Mouse (Mus musculus): ENCODE measurements around the gene Aldh2. TPM values are rescaled to one million over a fixed set of nuclear protein-coding genes. Genes with fewer than 3 reads are reported as not detected.

Aldh2 gene
- polyA plus RNA-seq, 1 experiment from 2014 or later = 274 TPM

- H3K9me3 ChIP-seq (ENCODE audit: low read length) = no peaks in the 10 kb centered on the region
- H3K27me3 ChIP-seq (ENCODE audit: insufficient read depth, low read length) = no peaks in the 10 kb centered on the region
- H3K9ac ChIP-seq (replicated peaks; ENCODE audit: low read length) = no peak overlapping the region
- H3K4me3 ChIP-seq (ENCODE audit: low read length) = no peak overlapping the region
- no peak overlapping the region for H3K4me2 ChIP-seq (replicated peaks; ENCODE audit: low read depth, low read length)
- no peaks in the 10 kb centered on the region for H3K36me3 ChIP-seq (ENCODE audit: insufficient read depth, low read length)
- 67% methylated on average over 4 of the region's 4 CpGs for WGBS
- H3K4me1 ChIP-seq (ENCODE audit: insufficient read depth, low read length) = peaks cover 19% of the 10 kb centered on the region
- ATAC-seq (ENCODE audit: low FRiP score, low TSS enrichment) = no peak
- H3K27ac ChIP-seq (ENCODE audit: low read length) = no peak overlapping the region
Measured at GRCm38 (mm10) chr5:121597332-121597731, 3.7 kb upstream of the Aldh2 start.

- no peak overlapping the region for H3K9ac ChIP-seq (replicated peaks; ENCODE audit: low read length)
- no peaks in the 10 kb centered on the region for H3K27me3 ChIP-seq (ENCODE audit: insufficient read depth, low read length)
- no peaks in the 10 kb centered on the region for H3K9me3 ChIP-seq (ENCODE audit: low read length)
- no peak overlapping the region for H3K4me3 ChIP-seq (ENCODE audit: low read length)
- WGBS = 67% methylated on average over 6 of the region's 6 CpGs
- no peak overlapping the region for H3K27ac ChIP-seq (ENCODE audit: low read length)
- H3K4me1 ChIP-seq (ENCODE audit: insufficient read depth, low read length) = peaks cover 26% of the 10 kb centered on the region
- H3K36me3 ChIP-seq (ENCODE audit: insufficient read depth, low read length) = no peaks in the 10 kb centered on the region
- H3K4me2 ChIP-seq (replicated peaks; ENCODE audit: low read depth, low read length) = no peak overlapping the region
- no peak for ATAC-seq (ENCODE audit: low FRiP score, low TSS enrichment)
Measured at GRCm38 (mm10) chr5:121596226-121596625, 2.6 kb upstream of the Aldh2 start.

GRCm38 (mm10) chr5:121595758-121596157 is 2.1 kb upstream of the Aldh2 start:
- Histone ChIP-seq H3K27ac (ENCODE audit: low read length) (no peak overlapping the region), H3K9me3 (ENCODE audit: low read length) (no peaks in the 10 kb centered on the region), H3K4me1 (ENCODE audit: insufficient read depth, low read length) (peaks cover 27% of the 10 kb centered on the region), H3K4me2 (replicated peaks; ENCODE audit: low read depth, low read length) (no peak overlapping the region), H3K27me3 (ENCODE audit: insufficient read depth, low read length) (no peaks in the 10 kb centered on the region), H3K36me3 (ENCODE audit: insufficient read depth, low read length) (no peaks in the 10 kb centered on the region), H3K4me3 (ENCODE audit: low read length) (no peak overlapping the region), H3K9ac (replicated peaks; ENCODE audit: low read length) (no peak overlapping the region)
- 86% methylated on average over 6 of the region's 6 CpGs for WGBS
- no peak for ATAC-seq (ENCODE audit: low FRiP score, low TSS enrichment)

GRCm38 (mm10) chr5:121594714-121595313 is 1.2 kb upstream of the Aldh2 start:
- Histone ChIP-seq H3K27ac (ENCODE audit: low read length) (no peak overlapping the region), H3K4me2 (replicated peaks; ENCODE audit: low read depth, low read length) (no peak overlapping the region), H3K9ac (replicated peaks; ENCODE audit: low read length) (no peak overlapping the region), H3K9me3 (ENCODE audit: low read length) (no peaks in the 10 kb centered on the region), H3K27me3 (ENCODE audit: insufficient read depth, low read length) (no peaks in the 10 kb centered on the region), H3K4me3 (ENCODE audit: low read length) (no peak overlapping the region), H3K36me3 (ENCODE audit: insufficient read depth, low read length) (no peaks in the 10 kb centered on the region), H3K4me1 (ENCODE audit: insufficient read depth, low read length) (peaks cover 27% of the 10 kb centered on the region)
- 80% methylated on average over 6 of the region's 6 CpGs for WGBS
- no peak for ATAC-seq (ENCODE audit: low FRiP score, low TSS enrichment)

- ATAC-seq (ENCODE audit: low FRiP score, low TSS enrichment) = peak; percentile 72
- 3% methylated on average over 33 of the region's 33 CpGs for WGBS
- Histone ChIP-seq H3K27me3 (ENCODE audit: insufficient read depth, low read length) (no peaks in the 10 kb centered on the region), H3K4me1 (ENCODE audit: insufficient read depth, low read length) (peaks cover 27% of the 10 kb centered on the region), H3K4me3 (ENCODE audit: low read length) (peak overlapping the region; percentile 76), H3K9ac (replicated peaks; ENCODE audit: low read length) (peak overlapping the region; percentile 85), H3K9me3 (ENCODE audit: low read length) (no peaks in the 10 kb centered on the region), H3K36me3 (ENCODE audit: insufficient read depth, low read length) (no peaks in the 10 kb centered on the region), H3K4me2 (replicated peaks; ENCODE audit: low read depth, low read length) (peak overlapping the region; percentile 95), H3K27ac (ENCODE audit: low read length) (peak overlapping the region; percentile 87)
Measured at GRCm38 (mm10) chr5:121592816-121593407, 712 bp downstream of the Aldh2 start.

- Histone ChIP-seq H3K36me3 (ENCODE audit: insufficient read depth, low read length) (no peaks in the 10 kb centered on the region), H3K27ac (ENCODE audit: low read length) (no peak overlapping the region), H3K4me2 (replicated peaks; ENCODE audit: low read depth, low read length) (peak overlapping the region; percentile 95), H3K4me1 (ENCODE audit: insufficient read depth, low read length) (peaks cover 27% of the 10 kb centered on the region), H3K4me3 (ENCODE audit: low read length) (peak overlapping the region; percentile 76), H3K9ac (replicated peaks; ENCODE audit: low read length) (peak overlapping the region; percentile 85), H3K27me3 (ENCODE audit: insufficient read depth, low read length) (no peaks in the 10 kb centered on the region), H3K9me3 (ENCODE audit: low read length) (no peaks in the 10 kb centered on the region)
- ATAC-seq (ENCODE audit: low FRiP score, low TSS enrichment) = no peak
- WGBS = 47% methylated on average over 11 of the region's 11 CpGs
Measured at GRCm38 (mm10) chr5:121592064-121592815, 1.4 kb downstream of the Aldh2 start.

GRCm38 (mm10) chr5:121591417-121592063 is 2.1 kb downstream of the Aldh2 start:
- no peak overlapping the region for H3K27ac ChIP-seq (ENCODE audit: low read length)
- H3K9ac ChIP-seq (replicated peaks; ENCODE audit: low read length) = no peak overlapping the region
- H3K4me1 ChIP-seq (ENCODE audit: insufficient read depth, low read length) = peaks cover 27% of the 10 kb centered on the region
- 43% methylated on average over 11 of the region's 11 CpGs for WGBS
- no peaks in the 10 kb centered on the region for H3K36me3 ChIP-seq (ENCODE audit: insufficient read depth, low read length)
- H3K27me3 ChIP-seq (ENCODE audit: insufficient read depth, low read length) = no peaks in the 10 kb centered on the region
- H3K4me3 ChIP-seq (ENCODE audit: low read length) = no peak overlapping the region
- peak overlapping the region; percentile 95 for H3K4me2 ChIP-seq (replicated peaks; ENCODE audit: low read depth, low read length)
- H3K9me3 ChIP-seq (ENCODE audit: low read length) = no peaks in the 10 kb centered on the region
- no peak for ATAC-seq (ENCODE audit: low FRiP score, low TSS enrichment)

GRCm38 (mm10) chr5:121589928-121590327 is 3.7 kb downstream of the Aldh2 start:
- Histone ChIP-seq H3K27ac (ENCODE audit: low read length) (no peak overlapping the region), H3K36me3 (ENCODE audit: insufficient read depth, low read length) (no peaks in the 10 kb centered on the region), H3K4me2 (replicated peaks; ENCODE audit: low read depth, low read length) (no peak overlapping the region), H3K4me3 (ENCODE audit: low read length) (no peak overlapping the region), H3K4me1 (ENCODE audit: insufficient read depth, low read length) (peaks cover 27% of the 10 kb centered on the region), H3K9me3 (ENCODE audit: low read length) (no peaks in the 10 kb centered on the region), H3K9ac (replicated peaks; ENCODE audit: low read length) (no peak overlapping the region), H3K27me3 (ENCODE audit: insufficient read depth, low read length) (no peaks in the 10 kb centered on the region)
- 90% methylated on average over 6 of the region's 6 CpGs for WGBS
- ATAC-seq (ENCODE audit: low FRiP score, low TSS enrichment) = no peak

- no peaks in the 10 kb centered on the region for H3K27me3 ChIP-seq (ENCODE audit: insufficient read depth, low read length)
- no peak overlapping the region for H3K4me3 ChIP-seq (ENCODE audit: low read length)
- H3K4me1 ChIP-seq (ENCODE audit: insufficient read depth, low read length) = peaks cover 17% of the 10 kb centered on the region
- no peak overlapping the region for H3K27ac ChIP-seq (ENCODE audit: low read length)
- ATAC-seq (ENCODE audit: low FRiP score, low TSS enrichment) = no peak
- H3K4me2 ChIP-seq (replicated peaks; ENCODE audit: low read depth, low read length) = no peak overlapping the region
- H3K9ac ChIP-seq (replicated peaks; ENCODE audit: low read length) = no peak overlapping the region
- WGBS = 52% methylated on average over 6 of the region's 6 CpGs
- no peaks in the 10 kb centered on the region for H3K36me3 ChIP-seq (ENCODE audit: insufficient read depth, low read length)
- no peaks in the 10 kb centered on the region for H3K9me3 ChIP-seq (ENCODE audit: low read length)
Measured at GRCm38 (mm10) chr5:121586400-121587039, 7.1 kb downstream of the Aldh2 start.

Measured in kidney, embryonic 16.5 days (tissue).